Mouse (Mus musculus): ENCODE measurements around the gene Ly6g6e. TPM values are rescaled to one million over a fixed set of nuclear protein-coding genes. Genes with fewer than 3 reads are reported as not detected.
"Not testable (repeated sequence)": the region's sequence is repeated elsewhere in the genome, so short reads cannot be mapped to it uniquely, and the experiment has no call there.

Gene Ly6g6e
- total RNA-seq, 2 experiments from 2014 or later, result not detected

DNA sequence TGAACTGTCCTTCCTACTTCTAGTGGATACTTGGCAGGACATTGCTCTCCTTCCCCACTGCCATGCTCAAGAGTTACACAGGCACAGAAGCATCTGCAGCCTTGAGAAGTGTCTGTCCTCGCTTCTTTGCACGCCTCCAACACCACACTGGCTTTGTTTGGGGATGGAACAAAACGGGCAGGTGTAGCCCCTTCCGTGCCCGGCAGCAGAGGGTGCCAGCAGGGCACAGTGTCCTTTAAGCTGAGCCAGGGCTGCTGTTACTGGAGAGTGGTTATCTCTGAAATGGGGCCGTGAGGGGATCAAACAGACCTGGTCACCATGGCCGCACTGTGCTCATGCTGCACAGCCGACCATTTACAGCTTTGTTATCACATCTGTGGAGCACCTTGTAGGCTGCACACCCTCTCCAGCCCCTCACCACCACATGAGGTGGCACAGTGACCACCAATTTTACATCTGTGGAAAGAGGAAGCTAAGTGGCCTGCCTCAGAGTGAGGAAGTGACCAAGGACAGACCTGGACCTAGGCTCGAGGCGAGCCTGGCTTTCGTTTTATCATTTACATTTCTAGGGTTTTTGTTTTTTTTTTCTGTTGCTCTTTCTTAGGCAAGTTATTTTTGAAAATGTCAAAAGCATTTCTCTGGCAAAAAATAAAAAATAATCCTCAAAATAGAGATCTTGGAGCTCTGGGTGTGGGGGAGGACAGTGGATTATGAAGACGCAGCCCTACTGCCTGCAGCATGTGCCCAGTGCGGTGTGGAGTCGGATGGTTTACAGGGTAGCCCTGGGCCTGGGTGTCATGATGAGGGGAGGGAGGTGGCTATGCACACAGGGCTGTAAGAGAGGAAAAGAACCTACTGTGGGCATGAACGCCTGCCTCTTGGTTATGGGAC lies 18.0 kb downstream of the Ly6g6e start:
- intact Hi-C loops (cut with DNase I), result no loop called here
- no peak for DNase-seq

DNA sequence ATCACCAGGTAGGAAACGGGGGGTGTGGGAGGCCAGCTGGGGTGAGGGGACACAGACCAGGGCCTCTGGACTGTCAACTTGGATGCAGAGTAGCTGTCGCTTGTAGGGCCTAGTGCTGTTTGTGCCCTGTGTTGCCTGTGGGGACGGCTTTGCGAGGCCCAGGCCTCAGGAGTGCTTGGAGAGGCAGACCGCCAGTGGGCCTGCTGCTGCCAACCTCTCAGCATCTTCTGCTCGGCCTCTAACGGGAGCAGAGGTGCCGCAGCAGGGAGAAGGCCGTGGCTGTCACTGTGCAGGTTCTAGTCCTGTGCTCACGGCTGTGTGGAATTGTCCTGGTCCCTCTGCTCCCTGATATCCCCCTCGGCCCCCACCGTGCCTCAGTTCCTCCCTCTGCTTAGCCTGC lies 19.9 kb downstream of the Ly6g6e start:
- no peak for DNase-seq

DNA sequence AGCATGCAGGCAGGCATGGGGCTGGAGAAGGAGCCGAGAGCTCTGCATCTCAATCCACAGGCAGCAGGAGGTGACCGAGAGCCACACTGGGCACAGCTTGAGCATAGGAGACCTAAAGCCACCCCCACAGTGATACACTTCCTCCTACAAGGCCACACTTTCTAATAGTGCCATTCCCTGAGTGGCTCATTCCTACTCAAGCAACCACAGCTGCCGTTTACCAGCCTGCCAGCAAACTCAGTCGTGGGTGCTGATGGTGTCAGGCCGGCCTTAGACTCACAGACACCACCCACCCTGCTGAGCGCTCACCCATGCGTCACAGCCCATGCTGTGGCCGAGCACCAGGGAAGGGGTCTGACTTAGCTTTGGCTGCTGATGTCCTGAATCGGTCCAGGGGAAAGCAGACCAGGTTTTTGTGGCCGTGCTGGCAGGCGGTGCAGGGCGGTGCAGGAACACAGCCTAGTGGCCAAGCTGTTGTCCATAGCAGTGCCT lies 20.5 kb downstream of the Ly6g6e start:
- intact Hi-C loops (cut with DNase I), result no loop called here
- DNase-seq, result no peak

More for the DNA sequence above, 19.9 kb downstream of the Ly6g6e start:
- intact Hi-C loops (cut with DNase I), result no loop called here

DNA sequence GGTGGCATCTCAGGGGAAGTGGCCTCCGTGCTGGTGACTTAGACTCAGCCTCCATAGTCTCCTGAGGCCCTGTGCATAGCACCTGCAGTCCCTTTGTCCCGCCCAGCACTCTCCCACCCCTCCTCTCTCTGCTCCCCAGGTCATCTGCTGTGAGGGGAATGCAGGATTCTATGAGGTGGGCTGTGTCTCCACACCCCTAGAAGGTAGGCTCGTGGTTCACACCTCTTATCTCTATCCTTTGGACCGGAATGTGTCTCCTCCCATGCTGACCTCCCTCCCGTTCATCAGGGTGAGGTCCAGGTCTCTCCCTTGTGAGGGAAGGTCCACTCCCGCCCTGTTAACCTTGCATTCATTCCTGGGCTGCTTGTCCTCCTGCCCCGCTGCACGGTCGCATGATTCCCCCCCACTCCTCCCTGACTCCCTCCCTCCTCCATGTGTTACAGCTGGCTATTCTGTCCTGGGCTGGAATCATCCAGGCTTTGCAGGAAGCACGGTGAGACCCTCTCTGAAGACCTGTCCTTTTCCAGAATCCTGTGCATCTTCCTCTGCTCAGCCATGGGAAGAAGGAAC lies 23.6 kb downstream of the Ly6g6e start:
- intact Hi-C loops (cut with DNase I), result no loop called here
- DNase-seq, result no peak

DNA sequence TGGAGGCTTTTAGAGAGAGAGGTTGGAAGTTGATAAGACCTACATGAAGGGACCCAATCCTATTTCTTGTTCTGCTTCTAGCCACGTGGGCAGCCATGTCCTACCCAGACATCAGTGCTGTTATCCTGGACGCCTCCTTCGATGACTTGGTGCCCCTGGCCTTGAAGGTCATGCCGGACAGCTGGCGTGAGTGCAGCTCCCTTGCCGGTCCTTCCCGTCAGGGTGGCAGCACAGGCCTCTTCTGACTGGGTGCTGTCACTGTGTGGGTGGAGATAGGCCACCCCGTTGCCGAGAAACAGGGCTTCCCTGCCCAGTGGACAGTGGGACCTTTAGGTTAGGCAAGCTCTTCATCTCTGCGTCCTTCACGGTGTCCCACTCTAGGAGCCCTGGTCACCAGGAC lies 24.5 kb downstream of the Ly6g6e start:
- intact Hi-C loops (cut with DNase I), result no loop called here
- no peak for DNase-seq

DNA sequence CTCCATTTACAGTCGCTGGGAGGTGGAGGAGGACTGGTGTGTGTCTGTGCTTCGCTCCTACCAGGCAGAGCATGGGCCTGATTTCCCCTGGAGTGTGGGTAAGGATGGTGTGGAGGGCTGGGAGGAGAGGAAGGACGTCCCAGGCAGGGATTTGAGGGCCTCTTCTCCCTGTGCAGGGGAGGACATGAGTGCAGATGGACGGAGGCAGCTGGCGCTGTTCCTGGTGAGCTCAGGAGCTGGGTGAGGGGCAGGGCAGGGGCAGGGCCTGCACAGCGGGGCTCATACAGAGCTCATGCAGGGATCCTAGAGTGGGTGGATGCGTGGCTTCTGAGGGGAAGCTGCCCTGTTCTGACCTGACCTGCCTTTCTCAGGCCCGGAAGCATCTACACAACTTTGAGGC lies 25.6 kb downstream of the Ly6g6e start:
- DNase-seq, result no peak
- intact Hi-C loops (cut with DNase I), result no loop called here

DNA sequence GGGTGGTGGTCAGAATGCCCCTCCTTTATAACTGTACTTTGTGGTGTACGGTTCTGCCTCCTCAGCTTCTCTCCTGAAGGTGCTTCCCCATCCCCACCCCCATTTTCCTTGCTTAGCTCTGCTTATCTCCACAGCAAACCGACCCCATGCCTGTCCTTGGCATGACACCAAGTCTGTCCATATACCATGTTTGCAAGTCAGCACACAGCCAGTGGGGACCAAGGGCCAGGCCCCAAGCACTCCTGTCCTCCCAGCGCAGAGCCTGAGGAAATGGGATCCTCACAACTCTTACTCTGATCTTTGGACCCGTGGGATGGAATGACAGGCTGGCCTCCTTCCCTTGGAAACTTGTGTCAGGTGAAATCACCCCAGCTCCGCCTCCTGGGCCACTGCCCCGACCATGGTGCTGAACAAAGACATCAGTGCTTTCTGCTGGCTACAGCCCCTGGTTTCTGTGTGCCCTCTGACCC lies 26.6 kb downstream of the Ly6g6e start:
- no peak for DNase-seq
- intact Hi-C loops (cut with DNase I), result no loop called here

DNA sequence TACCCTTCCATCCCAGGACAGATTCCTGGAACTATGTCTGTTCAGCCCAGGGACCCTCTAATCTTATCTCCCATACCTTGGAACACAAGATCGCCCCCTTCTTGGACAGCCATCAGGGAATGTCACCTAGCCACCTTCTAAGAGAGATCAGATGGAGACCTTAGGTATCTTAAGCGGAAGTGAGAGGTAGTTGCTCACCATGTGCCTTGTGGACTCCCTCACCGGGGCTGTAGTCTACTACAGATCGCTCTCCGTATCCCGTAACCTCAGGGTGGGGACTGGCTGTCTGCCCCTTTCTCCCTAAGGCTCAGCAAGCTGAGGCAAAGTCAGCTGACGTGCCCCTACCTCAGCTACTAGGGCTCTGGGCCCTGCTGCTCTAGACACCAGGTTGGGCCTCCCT lies 27.4 kb downstream of the Ly6g6e start:
- intact Hi-C loops (cut with DNase I), result no loop called here
- no peak for DNase-seq

DNA sequence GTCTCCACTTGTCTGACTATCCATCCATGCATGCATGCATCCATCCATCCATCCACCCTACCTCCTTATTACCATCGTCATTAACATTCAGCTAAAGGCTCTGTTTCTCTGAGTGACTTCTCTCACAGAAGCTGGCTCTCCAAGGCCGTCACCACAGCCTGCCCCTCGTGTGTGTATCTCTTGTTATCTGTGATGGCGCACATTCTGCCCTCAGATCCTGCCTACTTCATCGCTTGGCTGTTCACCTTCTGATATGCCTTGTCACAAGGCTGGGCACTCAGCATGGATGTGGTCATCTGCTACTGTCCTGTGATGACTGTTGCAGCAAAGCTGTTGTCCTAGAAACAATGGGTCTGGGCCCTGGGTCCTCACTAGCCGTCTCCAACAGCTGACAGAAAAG lies 28.1 kb downstream of the Ly6g6e start:
- intact Hi-C loops (cut with DNase I), result no loop called here

DNA sequence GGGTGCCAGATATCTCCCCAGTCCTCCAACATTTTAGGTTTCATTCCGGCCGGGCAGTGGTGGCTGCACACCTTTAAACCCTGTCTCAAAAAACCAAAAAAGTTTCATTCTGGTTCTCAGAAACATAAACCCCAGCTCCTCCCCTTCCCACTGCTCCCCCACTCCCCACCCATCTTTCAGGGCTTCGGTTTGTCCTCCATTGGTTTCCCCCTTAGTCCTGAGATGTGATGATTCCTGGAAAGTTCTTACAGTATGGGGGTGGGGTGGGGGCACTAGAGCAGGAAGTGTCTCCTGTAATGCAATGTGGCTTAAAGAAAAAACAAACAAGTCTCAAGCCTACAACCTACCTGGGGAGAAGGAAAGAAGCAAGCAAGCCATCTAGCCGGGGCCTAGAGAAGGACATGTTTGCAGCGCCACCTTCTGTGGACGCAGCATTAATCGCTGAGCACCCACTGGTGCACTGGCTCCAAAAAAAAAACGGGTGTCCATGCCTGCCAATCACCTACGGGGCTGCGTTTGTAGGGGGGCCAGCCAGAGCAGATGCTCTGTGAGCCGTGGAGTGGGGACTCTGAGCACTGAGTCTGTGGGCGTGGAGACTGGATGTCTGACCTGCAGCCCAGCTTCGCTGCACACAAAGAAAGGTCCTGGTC lies 29.2 kb downstream of the Ly6g6e start:
- DNase-seq, result peak in 1 of 2 experiments; percentile 27

More for the DNA sequence above, 28.1 kb downstream of the Ly6g6e start:
- no peak for DNase-seq

DNA sequence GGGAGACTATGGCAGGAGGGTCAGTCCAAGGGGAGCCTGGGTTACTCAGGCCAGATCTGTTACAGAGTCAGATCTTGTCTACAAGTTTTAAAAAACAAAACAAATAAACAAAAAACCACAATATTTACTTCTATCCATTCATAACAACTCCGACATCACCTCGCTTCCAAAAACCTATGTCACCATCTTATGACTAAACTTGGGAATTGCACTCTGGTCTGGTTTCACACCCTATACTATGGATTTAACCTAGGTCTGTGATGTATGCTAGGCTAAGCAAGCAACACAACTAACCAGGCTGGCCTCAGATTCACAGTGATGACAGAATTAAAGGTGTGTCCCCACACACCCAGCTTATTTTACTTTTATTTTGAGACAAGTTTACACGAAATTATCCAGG lies 29.8 kb downstream of the Ly6g6e start:
- no peak for DNase-seq
- intact Hi-C loops (cut with DNase I), result loop anchor here (1.0 kb wide), 1 partner anchor 85 kb away; no protein-coding TSS in a partner anchor

More for the DNA sequence above, 29.2 kb downstream of the Ly6g6e start:
- intact Hi-C loops (cut with DNase I), result loop anchor here (1.0 kb wide), 1 partner anchor 85 kb away; no protein-coding TSS in a partner anchor

DNA sequence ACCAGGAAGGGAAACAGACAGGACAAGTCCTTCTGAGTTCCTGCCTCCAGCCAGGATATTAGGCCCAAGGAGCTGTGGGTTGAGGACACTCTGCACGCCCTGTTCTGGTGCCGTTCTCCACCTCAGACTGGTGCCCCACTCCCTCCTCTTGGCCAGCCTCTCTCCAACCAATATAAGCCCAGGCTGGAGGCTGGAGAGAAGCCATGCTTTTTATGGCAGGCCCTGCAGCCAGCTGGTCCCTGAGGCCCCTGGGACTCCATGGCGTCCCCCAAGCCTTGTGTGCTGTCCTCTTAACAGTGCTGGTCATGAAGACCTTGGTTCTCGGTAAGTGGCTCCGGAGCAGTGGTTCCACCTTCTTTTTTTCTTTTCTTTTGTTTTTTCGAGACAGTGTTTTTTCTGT lies 31.4 kb downstream of the Ly6g6e start, which contains the start of gene Ly6g5c:
Gene Ly6g5c, plus strand, starts transcription at position 183 of the 400 bp plus-strand sequence.
- no peak for DNase-seq
- intact Hi-C loops (cut with DNase I), result no loop called here

DNA sequence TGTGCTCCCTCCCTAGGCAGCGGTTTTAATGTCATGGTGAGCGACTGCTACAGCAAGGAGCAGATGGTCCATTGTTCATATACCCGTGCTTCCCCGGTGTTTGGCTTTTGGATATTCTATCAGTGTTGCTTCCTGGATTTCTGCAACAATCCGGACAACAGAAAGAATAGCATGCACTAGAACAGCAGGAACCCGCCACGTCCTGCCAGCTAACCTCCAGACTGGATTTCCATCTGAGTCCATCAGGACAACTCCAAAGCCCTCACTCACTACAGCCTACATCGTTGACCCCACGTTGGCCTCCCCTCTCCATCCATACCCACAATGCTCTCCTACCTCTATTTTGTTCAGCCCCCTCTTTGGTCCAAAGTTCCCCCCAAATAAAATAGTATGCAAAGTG lies 35.1 kb downstream of the Ly6g6e start:
- intact Hi-C loops (cut with DNase I), result no loop called here
- no peak for DNase-seq

DNA sequence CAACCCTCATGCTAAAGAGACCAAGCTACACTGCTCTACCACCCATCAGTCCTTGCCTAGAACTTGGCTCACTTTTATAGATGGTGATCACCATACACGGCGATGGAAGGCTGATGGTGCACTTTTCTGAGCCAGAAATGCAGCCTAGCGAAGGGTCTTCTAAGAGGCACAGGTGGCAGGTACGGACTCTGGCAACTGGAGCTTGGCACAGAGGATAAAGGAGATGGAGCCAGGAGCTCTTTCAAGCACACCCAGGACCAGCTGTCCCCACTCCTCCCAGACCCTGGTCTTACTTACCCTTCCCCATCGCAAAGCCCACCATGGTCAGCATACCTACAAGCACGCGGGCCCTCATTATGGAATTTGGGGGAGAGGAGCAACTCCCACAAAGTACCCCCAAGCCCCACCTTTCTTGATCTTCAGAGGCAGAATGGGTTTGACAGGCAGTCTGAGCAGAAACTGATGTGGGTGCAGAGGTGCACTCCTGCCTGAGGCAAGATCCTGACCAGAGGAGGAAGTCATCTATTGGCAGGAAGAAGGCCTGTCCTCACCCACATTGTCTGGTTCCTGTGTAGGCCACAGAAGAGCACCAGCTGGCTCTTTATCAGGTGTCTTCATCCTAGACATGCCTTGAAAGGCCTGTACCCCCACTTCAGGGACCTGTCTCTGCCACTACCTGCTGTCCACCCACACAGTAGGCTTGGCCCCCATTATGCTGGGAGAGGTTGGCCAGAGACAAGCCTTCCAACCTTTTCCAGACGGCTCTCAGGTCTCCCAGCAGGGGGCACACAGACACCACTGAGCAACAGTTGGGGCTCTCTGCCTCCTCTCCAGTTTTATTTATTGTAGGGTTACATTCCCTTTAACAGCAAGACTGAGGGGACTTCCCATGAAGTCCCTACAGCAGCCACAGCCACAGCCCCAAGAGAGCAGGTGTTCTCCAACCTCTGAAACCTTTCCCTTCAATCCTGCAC lies 38.6 kb downstream of the Ly6g6e start, which contains the start of gene Ly6g5b:
Gene Ly6g5b, minus strand, starts transcription at position 383 of the 974 bp plus-strand sequence.
- DNase-seq, result no peak

DNA sequence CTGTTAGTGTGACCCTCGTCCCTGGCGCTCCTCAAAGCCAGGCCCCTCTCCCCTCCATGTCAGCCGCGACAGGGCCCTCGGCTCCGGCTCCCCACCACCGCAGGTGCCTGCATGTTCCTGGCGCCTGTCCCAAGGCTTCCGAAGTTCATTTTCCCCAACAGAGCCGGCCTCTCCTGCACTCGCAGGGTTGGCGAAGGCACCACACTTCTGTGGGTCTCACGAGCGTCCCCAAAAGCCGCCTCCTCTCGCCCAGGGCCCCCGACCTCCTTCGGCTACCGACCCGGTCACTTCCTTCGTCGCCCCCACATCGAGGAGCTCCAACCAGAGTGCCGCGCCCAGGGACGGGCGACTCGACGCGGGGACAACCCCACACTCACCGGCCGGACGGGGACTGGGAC lies 44.0 kb downstream of the Ly6g6e start:
- DNase-seq, result no peak
- intact Hi-C loops (cut with DNase I), result loop anchor here (5.0 kb wide), 1 partner anchor 98 kb away; no protein-coding TSS in a partner anchor

More for the DNA sequence above, 38.6 kb downstream of the Ly6g6e start, which contains the start of gene Ly6g5b:
- intact Hi-C loops (cut with DNase I), result no loop called here

DNA sequence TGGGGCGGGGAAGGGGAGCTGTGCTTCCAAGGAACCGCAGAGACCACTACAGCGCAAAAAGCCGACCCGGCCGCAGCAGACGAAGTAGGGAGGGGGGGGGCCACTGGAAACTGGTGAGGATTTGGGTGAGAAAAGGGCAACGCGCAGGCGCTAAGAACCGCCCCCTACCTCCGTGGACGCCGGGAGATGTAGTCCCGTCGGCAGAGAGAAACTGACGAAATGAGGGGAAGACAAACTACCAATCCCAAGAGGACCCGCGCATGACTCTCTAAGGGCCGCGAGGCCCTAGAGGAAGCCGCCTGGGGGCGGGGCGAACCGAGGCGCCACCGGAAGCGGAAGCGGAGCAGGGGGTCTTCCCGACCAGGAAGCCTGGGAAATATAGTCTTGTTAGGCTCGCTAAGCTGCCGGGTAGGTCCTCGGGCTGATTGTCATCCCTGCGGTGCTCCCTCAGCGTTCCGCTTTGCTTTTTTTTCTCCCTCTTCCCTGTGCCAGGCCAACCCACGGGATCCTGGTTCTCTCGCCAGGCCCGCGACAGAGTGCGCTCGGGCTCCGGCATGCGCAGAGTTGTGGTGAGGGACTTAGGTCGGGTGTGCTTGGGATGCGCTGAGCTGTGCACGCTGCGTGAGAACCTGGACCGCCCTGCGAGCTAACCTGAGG lies 44.6 kb downstream of the Ly6g6e start, which contains the start of gene Gpank1:
Gene Gpank1, plus strand, starts transcription at position 313 of the 657 bp plus-strand sequence.
- intact Hi-C loops (cut with DNase I), result loop anchor here (5.0 kb wide), 1 partner anchor 99 kb away; no protein-coding TSS in a partner anchor
- peak; percentile 97 for DNase-seq

DNA sequence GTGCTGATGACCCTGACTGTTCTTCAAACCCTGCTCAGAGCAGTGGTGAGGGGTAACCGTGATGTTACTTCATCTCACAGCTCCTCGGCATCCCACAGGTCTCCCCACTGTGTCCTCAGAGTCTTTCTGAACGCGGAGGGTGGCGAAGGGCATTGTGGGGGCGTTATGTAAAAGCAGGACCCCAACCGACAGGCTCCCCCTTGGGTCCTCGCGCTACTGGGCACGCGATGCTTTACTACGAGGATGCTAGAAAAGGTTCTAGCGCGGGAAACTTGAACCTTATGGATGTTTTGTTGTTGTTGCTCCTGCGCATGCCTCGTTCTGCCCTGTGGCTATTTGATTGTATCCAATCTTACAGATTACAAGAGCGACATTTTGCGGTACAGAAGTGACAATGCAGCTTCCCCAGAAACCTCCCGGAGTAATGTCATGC lies 45.2 kb downstream of the Ly6g6e start, which contains the start of gene Csnk2b:
Gene Csnk2b, minus strand, starts transcription at position 183 of the 433 bp plus-strand sequence.
- peak in 1 of 2 experiments; percentile 31 for DNase-seq
- intact Hi-C loops (cut with DNase I), result loop anchor here (5.0 kb wide), 1 partner anchor 100 kb away; no protein-coding TSS in a partner anchor

DNA sequence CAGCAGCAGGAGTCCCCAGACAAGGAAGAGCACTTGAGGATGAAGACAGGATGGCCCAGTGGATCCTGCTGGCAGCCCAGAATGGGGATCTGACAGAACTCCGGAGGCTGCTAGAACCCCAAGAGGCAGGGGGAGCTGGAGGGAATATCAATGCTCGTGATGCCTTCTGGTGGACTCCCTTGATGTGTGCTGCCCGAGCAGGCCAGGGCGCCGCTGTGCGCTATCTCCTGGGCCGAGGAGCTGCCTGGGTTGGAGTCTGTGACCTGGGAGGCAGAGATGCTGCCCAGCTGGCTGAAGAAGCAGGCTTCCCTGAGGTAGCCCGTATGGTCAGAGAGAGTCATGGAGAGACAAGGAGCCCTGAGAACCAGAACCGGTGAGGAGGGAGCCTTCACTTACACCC lies 46.6 kb downstream of the Ly6g6e start:
- not testable (repeated sequence) for DNase-seq
- intact Hi-C loops (cut with DNase I), result loop anchor here (5.0 kb wide), 1 partner anchor 101 kb away; no protein-coding TSS in a partner anchor
